Mouse (Mus musculus): ENCODE results near the gene Gm20388.

Gene Gm20388

GRCm38 (mm10) chr8:122055321-122055720 lies 2144.7 kb downstream of the Gm20388 start:
- DNase-seq (ENCODE audit: low read depth in 2 of 2, low spot score in 2 of 2), result no peak

GRCm38 (mm10) chr8:122056113-122056512 lies 2145.5 kb downstream of the Gm20388 start:
- no peak for DNase-seq (ENCODE audit: low read depth in 2 of 2, low spot score in 2 of 2)

GRCm38 (mm10) chr8:122056882-122057281 lies 2146.2 kb downstream of the Gm20388 start:
- DNase-seq (ENCODE audit: low read depth in 2 of 2, low spot score in 2 of 2), result no peak

GRCm38 (mm10) chr8:122058510-122058909 lies 2147.9 kb downstream of the Gm20388 start:
- DNase-seq (ENCODE audit: low read depth in 2 of 2, low spot score in 2 of 2), result no peak

- no peak for DNase-seq (ENCODE audit: low read depth in 2 of 2, low spot score in 2 of 2)
Measured at GRCm38 (mm10) chr8:122058951-122059350, 2148.3 kb downstream of the Gm20388 start.

- no peak for DNase-seq (ENCODE audit: low read depth in 2 of 2, low spot score in 2 of 2)
Measured at GRCm38 (mm10) chr8:122062508-122063223, 2152.0 kb downstream of the Gm20388 start.

- no peak for DNase-seq (ENCODE audit: low read depth in 2 of 2, low spot score in 2 of 2)
Measured at GRCm38 (mm10) chr8:122064353-122064752, 2153.7 kb downstream of the Gm20388 start.

- DNase-seq (ENCODE audit: low read depth in 2 of 2, low spot score in 2 of 2), result no peak
Measured at GRCm38 (mm10) chr8:122067783-122068505, 2157.3 kb downstream of the Gm20388 start.

- no peak for DNase-seq (ENCODE audit: low read depth in 2 of 2, low spot score in 2 of 2)
Measured at GRCm38 (mm10) chr8:122068609-122069008, 2158.0 kb downstream of the Gm20388 start.

- DNase-seq (ENCODE audit: low read depth in 2 of 2, low spot score in 2 of 2), result no peak
Measured at GRCm38 (mm10) chr8:122069281-122069680, 2158.6 kb downstream of the Gm20388 start.

GRCm38 (mm10) chr8:122071193-122071592 lies 2160.6 kb downstream of the Gm20388 start:
- no peak for DNase-seq (ENCODE audit: low read depth in 2 of 2, low spot score in 2 of 2)

GRCm38 (mm10) chr8:122073964-122074363 lies 2163.3 kb downstream of the Gm20388 start:
- no peak for DNase-seq (ENCODE audit: low read depth in 2 of 2, low spot score in 2 of 2)

- DNase-seq (ENCODE audit: low read depth in 2 of 2, low spot score in 2 of 2), result no peak
Measured at GRCm38 (mm10) chr8:122074442-122074841, 2163.8 kb downstream of the Gm20388 start.

GRCm38 (mm10) chr8:122074977-122075376 lies 2164.3 kb downstream of the Gm20388 start:
- DNase-seq (ENCODE audit: low read depth in 2 of 2, low spot score in 2 of 2), result no peak

GRCm38 (mm10) chr8:122076183-122076842 lies 2165.7 kb downstream of the Gm20388 start:
- no peak for DNase-seq (ENCODE audit: low read depth in 2 of 2, low spot score in 2 of 2)

GRCm38 (mm10) chr8:122078321-122078720 lies 2167.7 kb downstream of the Gm20388 start:
- DNase-seq (ENCODE audit: low read depth in 2 of 2, low spot score in 2 of 2), result no peak

GRCm38 (mm10) chr8:122079093-122079492 lies 2168.5 kb downstream of the Gm20388 start:
- DNase-seq (ENCODE audit: low read depth in 2 of 2, low spot score in 2 of 2), result no peak

- DNase-seq (ENCODE audit: low read depth in 2 of 2, low spot score in 2 of 2), result no peak
Measured at GRCm38 (mm10) chr8:122080347-122080746, 2169.7 kb downstream of the Gm20388 start.

GRCm38 (mm10) chr8:122083401-122083800 lies 2172.8 kb downstream of the Gm20388 start:
- no peak for DNase-seq (ENCODE audit: low read depth in 2 of 2, low spot score in 2 of 2)

- no peak for DNase-seq (ENCODE audit: low read depth in 2 of 2, low spot score in 2 of 2)
Measured at GRCm38 (mm10) chr8:122084145-122084544, 2173.5 kb downstream of the Gm20388 start.

GRCm38 (mm10) chr8:122084726-122085410 lies 2174.2 kb downstream of the Gm20388 start:
- no peak for DNase-seq (ENCODE audit: low read depth in 2 of 2, low spot score in 2 of 2)
